8 mouse cellular contexts compared by ENCODE assay signal in genomic region chr6:95116946-95117345, GRCm38 (mm10). TPM values are rescaled to one million over a fixed set of nuclear protein-coding genes. Genes with fewer than 3 reads are reported as not detected.
DNase-seq lines count a peak whose midpoint lies in the region; ATAC-seq and TF ChIP-seq lines count a peak whose summit lies in the region.

Gene Kbtbd8 (plus strand): TSS chr6:95117240.

- H3K4me3 ChIP-seq in cortical plate, adult 2 months (ENCODE audit: insufficient read depth, low read length), result peak within 1 kb of the TSS; percentile 49
- H3K4me3 ChIP-seq in hindbrain, embryonic 12.5 days, result peak within 1 kb of the TSS; percentile 84
- H3K4me3 ChIP-seq in liver, embryonic 14.5 days (ENCODE audit: insufficient read depth in 1 of 2, low read depth in 2 of 2, low read length in 2 of 2), result peak within 1 kb of the TSS; percentile 72 to 95
- peak within 1 kb of the TSS; percentile 79 for H3K4me3 ChIP-seq in neural tube, embryonic 12.5 days

- no peak for TF ChIP-seq POLR2A in cortical plate, adult 2 months (IDR thresholded peaks at IDR 0.05; ENCODE audit: extremely low read depth, insufficient read depth, low read length)

- peak within 1 kb of the TSS; percentile 83 for H3K9ac ChIP-seq in hindbrain, embryonic 12.5 days
- H3K9ac ChIP-seq in liver, embryonic 14.5 days (replicated peaks), result peak within 1 kb of the TSS; percentile 76
- H3K9ac ChIP-seq in neural tube, embryonic 12.5 days, result peak within 1 kb of the TSS; percentile 81

- TF ChIP-seq EP300 in liver, embryonic 14.5 days (IDR thresholded peaks at IDR 0.05; ENCODE audit: low read depth), result no peak

- peak within 1 kb of the TSS; percentile 72 for H3K4me2 ChIP-seq in hindbrain, embryonic 12.5 days (replicated peaks)
- peak within 1 kb of the TSS; percentile 88 for H3K4me2 ChIP-seq in liver, embryonic 14.5 days (ENCODE audit: low read depth)
- H3K4me2 ChIP-seq in neural tube, embryonic 12.5 days (replicated peaks), result peak within 1 kb of the TSS; percentile 64

- DNase-seq in embryo, embryonic 11 days, result peak; percentile 10
- no peak for DNase-seq in embryo, embryonic 10 days (ENCODE audit: low spot score)
- DNase-seq in ES-CJ7 (ENCODE audit: low read depth, low spot score), result peak; percentile 7
- DNase-seq in liver, embryonic 14.5 days (ENCODE audit: low read depth in 3 of 3, low spot score in 3 of 3), result peak in 1 of 3 experiments; percentile 4

- no peaks in the 10 kb centered on the region for H3K27me3 ChIP-seq in hindbrain, embryonic 12.5 days
- no peaks in the 10 kb centered on the region for H3K27me3 ChIP-seq in liver, embryonic 14.5 days (ENCODE audit: control insufficient read depth, insufficient read depth, low read length)
- H3K27me3 ChIP-seq in neural tube, embryonic 12.5 days (replicated peaks), result no peaks in the 10 kb centered on the region

- H3K9me3 ChIP-seq in hindbrain, embryonic 12.5 days (replicated peaks), result no peaks in the 10 kb centered on the region
- no peaks in the 10 kb centered on the region for H3K9me3 ChIP-seq in liver, embryonic 14.5 days (ENCODE audit: control insufficient read depth, low read length)
- H3K9me3 ChIP-seq in neural tube, embryonic 12.5 days, result no peaks in the 10 kb centered on the region

- peak within 1 kb of the TSS; percentile 65; the same call in 1 of the 2 replicates for H3K27ac ChIP-seq in cortical plate, adult 2 months (ENCODE audit: insufficient read depth, low read length)
- peak within 1 kb of the TSS; percentile 86 for H3K27ac ChIP-seq in hindbrain, embryonic 12.5 days
- H3K27ac ChIP-seq in liver, embryonic 14.5 days, result no peak within 1 kb of the TSS
- peak within 1 kb of the TSS; percentile 60; the same call in 1 of the 2 replicates for H3K27ac ChIP-seq in neural tube, embryonic 12.5 days

- peak; percentile 48; the same call in 1 of the 2 replicates for ATAC-seq in hindbrain, embryonic 12.5 days (ENCODE audit: low FRiP score)
- no peak for ATAC-seq in liver, embryonic 14.5 days (ENCODE audit: insufficient read depth)
- ATAC-seq in neural tube, embryonic 12.5 days (ENCODE audit: low FRiP score, low read depth), result peak; percentile 32
- ATAC-seq in erythroid progenitor cell, adult 5-6 weeks (replicated peaks; ENCODE audit: low FRiP score, poor library complexity, severe bottlenecking), result no peak

- 31% methylated on average over 13 of the region's 13 CpGs for whole genome bisulfite sequencing in hindbrain, embryonic 12.5 days
- WGBS in liver, embryonic 14.5 days (ENCODE audit: insufficient replicate concordance), result 26% methylated on average over 13 of the region's 13 CpGs
- 32% methylated on average over 13 of the region's 13 CpGs for WGBS in neural tube, embryonic 12.5 days

- no peaks in the 10 kb centered on the region for H3K4me1 ChIP-seq in cortical plate, adult 2 months (ENCODE audit: control insufficient read depth, insufficient read depth, low read length)
- H3K4me1 ChIP-seq in hindbrain, embryonic 12.5 days, result peaks cover 10% of the 10 kb centered on the region
- H3K4me1 ChIP-seq in liver, embryonic 14.5 days (replicated peaks; ENCODE audit: control insufficient read depth in 2 of 2, insufficient read depth in 2 of 2, low read length in 1 of 2), result peaks cover 8 to 9% of the 10 kb centered on the region in 2 experiments; a peak in 3 of 4 replicates
- H3K4me1 ChIP-seq in neural tube, embryonic 12.5 days, result peaks cover 5% of the 10 kb centered on the region; the same call in 1 of the 2 replicates

- no peak for TF ChIP-seq CTCF in cortical plate, adult 2 months (IDR thresholded peaks at IDR 0.05; ENCODE audit: extremely low read depth, insufficient read depth, low read length)
- TF ChIP-seq CTCF in liver, embryonic 14.5 days (IDR thresholded peaks at IDR 0.05; ENCODE audit: low read depth), result no peak

- peaks cover 4% of the 10 kb centered on the region; the same call in 1 of the 2 replicates for H3K36me3 ChIP-seq in hindbrain, embryonic 12.5 days
- peaks cover under 1% of the 10 kb centered on the region; the same call in 1 of the 2 replicates for H3K36me3 ChIP-seq in liver, embryonic 14.5 days (replicated peaks; ENCODE audit: control insufficient read depth, insufficient read depth, low read depth)
- H3K36me3 ChIP-seq in neural tube, embryonic 12.5 days, result peaks cover under 1% of the 10 kb centered on the region

RNA-seq across cellular contexts. Expression of gene Kbtbd8, which starts in this region (rescaled TPM):
- 3.3 and 3.7 TPM in 2 replicates for polyA plus RNA-seq in cortical plate, adult 2 months (2012; rRNA removed)
- polyA plus RNA-seq in hindbrain, embryonic 12.5 days (2016; fragmentation: Nextera tagmentation; extraction: Ambion mirVana), result 6.2 TPM in 2 replicates
- 1.5 and 2.4 TPM in 2 replicates for polyA plus RNA-seq in liver, embryonic 14.5 days (2012; rRNA removed)
- 4.5 and 5.4 TPM in 2 replicates for polyA plus RNA-seq in liver, embryonic 14.5 days (2014; fragmentation: Nextera tagmentation; extraction: Ambion mirVana)
- 7.1 and 8.1 TPM in 2 replicates for polyA plus RNA-seq in neural tube, embryonic 12.5 days (2016; fragmentation: Nextera tagmentation; extraction: Ambion mirVana)
- total RNA-seq in erythroid progenitor cell, adult 5-6 weeks (2015; ENCODE audit: low replicate concordance), result 0.72 and 0.84 TPM in 2 replicates
- total RNA-seq in erythroid progenitor cell, adult 5-6 weeks (2017; ENCODE audit: low replicate concordance), result 1.7 and 3.9 TPM in 2 replicates

Comparison
In these comparisons a context has a peak if more than half of its experiments do, and no peak if none do; other contexts are left out.
1. ATAC-seq: peak in hindbrain, embryonic 12.5 days (single experiment) and neural tube, embryonic 12.5 days (single experiment); none in liver, embryonic 14.5 days (single experiment) and erythroid progenitor cell, adult 5-6 weeks (single experiment).
2. Peak in every context shown above with its lines, with median percentiles within 50 percentile points of each other: H3K4me3 ChIP-seq, H3K4me2 ChIP-seq and H3K9ac ChIP-seq.